Mouse (Mus musculus) retina, adult 2 months (tissue): Measurements from ENCODE around the gene Cfb.
"Not testable (repeated sequence)": the region's sequence is repeated elsewhere in the genome, so short reads cannot be mapped to it uniquely, and the experiment has no call there.

ENCODE experiments used
- DNase-seq: peaks from one replicate; pipeline ENCODE4 v3.0.0-alpha.2; 2012; ENCODE audit warnings: low read depth, low spot score

Cfb gene

DNA sequence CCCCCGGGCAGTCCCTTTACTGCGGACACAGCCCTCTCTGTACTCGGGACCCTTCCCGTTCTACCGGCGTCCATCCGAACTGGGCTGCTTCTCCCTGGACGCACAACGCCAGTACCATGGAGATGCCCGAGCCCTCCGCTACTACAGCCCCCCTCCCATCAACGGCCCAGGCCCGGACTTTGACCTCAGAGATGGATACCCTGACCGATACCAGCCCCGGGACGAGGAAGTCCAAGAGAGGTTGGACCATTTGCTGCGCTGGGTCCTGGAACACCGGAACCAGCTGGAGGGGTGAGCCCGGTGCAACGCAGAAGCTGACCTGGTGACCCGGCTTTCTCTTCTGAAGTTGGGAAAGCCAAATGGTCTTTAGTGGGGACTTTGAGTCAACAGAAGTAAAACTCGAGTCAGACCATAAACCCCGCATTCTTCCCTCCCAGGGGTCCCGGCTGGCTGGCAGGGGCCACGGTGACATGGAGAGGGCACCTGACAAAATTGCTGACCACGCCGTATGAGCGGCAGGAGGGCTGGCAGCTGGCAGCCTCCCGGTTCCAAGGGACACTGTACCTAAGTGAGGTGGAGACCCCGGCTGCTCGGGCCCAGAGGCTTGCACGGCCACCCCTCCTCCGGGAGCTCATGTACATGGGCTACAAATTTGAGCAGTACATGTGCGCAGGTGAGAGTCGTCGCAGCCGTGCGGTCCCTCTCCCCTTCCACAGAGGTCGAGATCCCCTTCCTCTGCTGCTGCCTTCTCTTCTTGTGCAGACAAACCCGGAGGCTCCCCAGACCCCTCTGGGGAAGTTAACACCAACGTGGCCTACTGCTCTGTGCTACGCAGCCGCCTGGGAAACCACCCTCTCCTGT lies 24.6 kb downstream of the Cfb start:
- no peak for DNase-seq

DNA sequence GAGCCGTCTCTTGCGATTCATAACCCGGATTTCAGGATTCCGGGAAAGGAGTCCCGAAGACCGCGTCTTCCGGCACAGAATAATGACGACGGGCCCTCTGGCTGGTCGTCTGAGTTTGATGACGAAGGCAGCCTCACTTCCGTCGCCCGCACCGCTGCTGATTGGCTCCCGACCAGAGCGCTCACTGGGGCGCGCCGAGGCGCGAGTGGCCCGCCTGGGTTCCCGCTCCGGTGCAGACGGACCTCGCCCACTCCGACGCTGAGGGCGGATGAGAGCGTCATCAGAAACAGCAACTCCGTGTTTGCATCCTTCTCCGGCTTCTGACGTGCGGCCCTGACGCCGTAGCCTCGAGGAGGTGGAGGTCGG lies 25.5 kb downstream of the Cfb start, which contains the start of the genes Stk19 and Dxo:
Gene Stk19, minus strand, starts transcription at position 90 of the 366 bp plus-strand sequence.
Gene Dxo, plus strand, starts transcription at position 164 of the 366 bp plus-strand sequence.
- peak; percentile 90 for DNase-seq

- no peak for DNase-seq
These were observed 26.0 kb downstream of the Cfb start for GRCm38 (mm10) chr17:34836155-34836855.

DNA sequence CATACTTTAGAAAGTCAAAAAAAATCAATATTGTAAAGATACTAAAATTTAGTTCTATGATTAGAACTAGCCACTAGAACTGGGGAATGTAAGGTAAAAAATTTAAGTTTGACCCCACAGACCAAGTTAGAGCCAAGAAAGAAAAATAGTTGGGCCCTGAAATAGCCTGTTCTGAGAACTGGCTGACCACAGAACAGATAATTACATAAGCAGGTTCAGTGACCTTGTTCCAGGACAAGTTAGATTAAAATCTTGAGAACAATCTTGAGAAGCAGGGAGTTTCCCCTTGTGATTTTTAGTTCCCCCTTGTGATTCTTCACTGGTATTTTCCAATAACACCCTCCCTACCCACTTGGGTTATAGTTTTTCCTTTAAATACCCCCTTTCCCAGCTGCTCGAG lies 31.5 kb downstream of the Cfb start:
- not testable (repeated sequence) for DNase-seq

- no peak for DNase-seq
These were observed 47.4 kb downstream of the Cfb start for GRCm38 (mm10) chr17:34814818-34815370.

DNA sequence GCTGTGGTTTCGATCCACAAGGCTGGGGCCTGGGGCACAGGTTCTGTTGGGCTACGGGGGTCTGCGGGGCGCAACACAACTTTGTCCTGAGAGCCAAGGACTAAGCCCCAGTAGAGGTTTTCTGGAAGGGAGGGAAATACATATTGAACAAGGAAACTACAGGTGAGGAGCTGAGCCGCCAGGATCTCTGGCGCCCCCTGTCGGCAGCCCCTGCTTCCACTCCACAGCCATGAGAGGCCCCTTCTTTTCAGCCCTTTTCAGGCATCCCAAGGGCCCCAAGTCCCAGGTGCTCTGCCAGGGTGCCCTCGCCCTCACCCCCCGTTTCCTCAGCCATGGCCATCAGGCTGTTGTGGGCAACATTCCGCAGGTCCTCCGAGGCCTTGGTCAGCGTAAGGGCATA lies 48.6 kb downstream of the Cfb start:
- DNase-seq = not testable (repeated sequence)

GRCm38 (mm10) chr17:34811275-34811674 lies 51.0 kb downstream of the Cfb start:
- no peak for DNase-seq

DNA sequence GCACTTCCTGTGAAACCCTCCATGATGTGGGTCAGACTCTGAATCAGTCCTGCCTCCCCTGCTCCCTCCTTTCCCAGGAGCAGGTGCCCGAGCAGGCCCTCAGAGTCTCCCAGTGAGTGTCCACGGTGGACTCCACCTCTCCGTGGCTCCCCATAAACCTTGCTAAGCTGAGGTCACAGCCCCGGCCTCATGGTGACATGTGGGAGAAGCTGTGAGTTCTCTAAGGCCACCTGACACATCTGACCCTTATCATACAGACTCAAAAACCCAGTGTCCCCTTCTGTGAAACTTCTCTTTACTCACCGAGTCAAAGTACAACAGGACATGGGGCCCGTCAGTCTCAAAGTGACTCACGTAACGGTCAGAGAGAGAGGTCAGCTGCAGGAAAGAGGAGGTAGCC lies 51.5 kb downstream of the Cfb start:
- not testable (repeated sequence) for DNase-seq

- not testable (repeated sequence) for DNase-seq
These were observed 51.9 kb downstream of the Cfb start for GRCm38 (mm10) chr17:34810411-34810810.

DNA sequence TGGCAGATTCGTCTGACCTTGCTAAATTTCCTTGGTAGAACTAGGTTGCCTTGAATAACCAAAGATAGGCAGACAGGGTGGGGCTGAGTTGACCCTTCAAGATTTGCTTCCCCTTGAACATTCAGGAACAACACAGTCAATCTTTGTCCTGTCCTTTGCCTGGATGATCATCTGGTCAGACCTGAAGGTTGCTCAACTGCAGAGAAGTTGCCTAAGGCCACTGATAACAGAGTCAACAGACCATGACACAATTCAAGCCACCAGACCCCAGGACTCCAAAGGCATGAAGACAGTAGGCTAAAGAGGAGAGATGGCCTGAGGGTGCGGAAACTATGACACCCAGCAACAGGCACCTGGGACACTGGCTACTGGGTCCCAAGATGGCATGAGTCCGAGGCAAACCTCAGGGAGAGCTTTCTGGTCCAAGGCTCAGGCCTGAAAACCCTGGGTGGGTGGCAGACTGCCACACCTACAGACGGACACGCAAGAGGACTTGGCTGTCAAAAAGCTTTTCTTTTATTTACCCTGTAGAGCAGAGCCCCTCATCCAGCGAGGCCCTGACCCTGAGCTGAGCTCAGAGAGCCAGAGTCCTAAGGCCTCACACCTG lies 53.6 kb downstream of the Cfb start:
- DNase-seq = no peak

DNA sequence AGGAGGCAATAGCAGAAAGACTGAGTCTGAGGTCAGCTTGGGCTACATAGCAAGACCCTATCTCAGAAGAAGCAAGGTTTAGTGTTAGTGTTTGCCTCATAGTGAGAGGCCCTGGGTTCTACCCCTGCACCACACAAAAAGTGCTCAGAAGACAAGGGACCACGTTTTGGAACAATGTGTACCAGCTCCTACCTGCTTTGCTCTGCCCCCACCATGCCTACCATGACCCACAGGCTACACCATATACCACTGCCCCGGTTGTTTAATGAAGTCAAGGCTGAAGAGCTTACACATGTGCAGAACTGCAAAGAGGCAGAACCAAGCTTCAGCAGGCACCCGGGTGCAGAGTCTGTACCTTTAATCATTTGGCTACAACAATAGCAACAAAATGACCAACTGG lies 55.1 kb downstream of the Cfb start:
- no peak for DNase-seq
